Mouse (Mus musculus): ENCODE measurements around the gene Gm7073. TPM values are rescaled to one million over a fixed set of nuclear protein-coding genes. Genes with fewer than 3 reads are reported as not detected.

Gm7073 gene
- total and polyA plus RNA-seq, 3 experiments = not detected

DNA sequence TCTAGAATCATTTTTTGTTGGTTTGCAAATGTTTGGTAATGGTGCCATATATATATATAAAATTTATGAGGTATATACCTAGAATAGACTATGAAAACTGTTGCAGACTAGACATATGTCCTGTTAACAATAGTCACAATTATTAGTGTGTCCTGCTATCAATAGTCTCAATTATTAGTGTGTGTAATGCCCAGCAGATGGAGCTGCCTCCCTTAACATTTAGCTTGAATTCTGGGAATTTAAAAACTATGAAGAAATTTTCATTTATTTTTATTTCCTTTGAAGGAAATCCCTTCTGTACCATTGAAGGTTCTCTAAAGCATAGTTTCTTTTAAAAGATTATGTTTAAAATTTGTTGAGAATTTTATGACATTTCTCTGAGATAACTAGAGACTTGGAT, 43.7 kb downstream of the Gm7073 start:
- no peak for DNase-seq
- no peaks in the 10 kb centered on the region for H3K36me3 ChIP-seq (ENCODE audit: control insufficient read depth, insufficient read depth, low read length)
- H3K79me2 ChIP-seq (replicated peaks; ENCODE audit: control insufficient read depth, insufficient read depth, low read length) = no peaks in the 10 kb centered on the region
- intact Hi-C loops (cut with DNase I) = no loop called here
- no peaks in the 10 kb centered on the region for H3K4me1 ChIP-seq (ENCODE audit: control insufficient read depth, insufficient read depth, low read length)
- no peaks in the 10 kb centered on the region for H3K27me3 ChIP-seq (ENCODE audit: control insufficient read depth, insufficient read depth, low read length)
- TF ChIP-seq CTCF (IDR thresholded peaks at IDR 0.05) (peak; percentile 47), EP300 (IDR thresholded peaks at IDR 0.05; ENCODE audit: insufficient read depth, low read depth, low read length) (no peak)
- no peak overlapping the region for H3K27ac ChIP-seq
- H3K4me3 ChIP-seq = no peak overlapping the region
- H3K9ac ChIP-seq (ENCODE audit: low read depth, low read length) = no peak overlapping the region

DNA sequence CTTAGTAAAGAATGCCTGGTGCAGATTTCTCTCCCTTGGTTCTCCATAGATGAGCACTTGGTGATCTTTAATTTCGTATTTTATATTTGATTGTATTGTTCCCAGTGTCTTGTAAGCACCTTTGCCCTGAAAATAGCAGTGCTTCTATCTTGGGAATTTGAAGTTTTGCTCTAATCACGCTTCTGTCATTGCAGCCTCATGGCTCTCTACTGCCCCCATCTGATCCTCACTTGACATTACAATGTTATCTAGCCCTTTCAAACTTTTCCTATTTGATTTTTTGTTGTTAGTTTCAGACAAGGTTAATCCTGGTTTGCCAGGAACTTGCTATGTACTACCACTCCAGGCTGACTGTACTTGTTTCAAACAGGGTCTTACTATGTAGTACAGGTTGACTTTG, 75.3 kb downstream of the Gm7073 start:
- Histone ChIP-seq H3K79me2 (replicated peaks; ENCODE audit: control insufficient read depth, insufficient read depth, low read length) (no peaks in the 10 kb centered on the region), H3K4me3 (no peak overlapping the region), H3K4me1 (ENCODE audit: control insufficient read depth, insufficient read depth, low read length) (no peaks in the 10 kb centered on the region), H3K9ac (ENCODE audit: low read depth, low read length) (no peak overlapping the region), H3K27me3 (ENCODE audit: control insufficient read depth, insufficient read depth, low read length) (no peaks in the 10 kb centered on the region), H3K36me3 (ENCODE audit: control insufficient read depth, insufficient read depth, low read length) (no peaks in the 10 kb centered on the region), H3K27ac (no peak overlapping the region)
- no peak for DNase-seq
- WGBS = 11% methylated on average over 2 of the region's 2 CpGs
- no peak for TF ChIP-seq POLR2A (IDR thresholded peaks at IDR 0.05; ENCODE audit: insufficient read depth, low read depth, low read length)
- peak; percentile 73 for TF ChIP-seq CTCF (IDR thresholded peaks at IDR 0.05)
- intact Hi-C loops (cut with DNase I) = loop anchor here (5.0 kb wide), 1 partner anchor 451 kb away; no protein-coding TSS in a partner anchor

DNA sequence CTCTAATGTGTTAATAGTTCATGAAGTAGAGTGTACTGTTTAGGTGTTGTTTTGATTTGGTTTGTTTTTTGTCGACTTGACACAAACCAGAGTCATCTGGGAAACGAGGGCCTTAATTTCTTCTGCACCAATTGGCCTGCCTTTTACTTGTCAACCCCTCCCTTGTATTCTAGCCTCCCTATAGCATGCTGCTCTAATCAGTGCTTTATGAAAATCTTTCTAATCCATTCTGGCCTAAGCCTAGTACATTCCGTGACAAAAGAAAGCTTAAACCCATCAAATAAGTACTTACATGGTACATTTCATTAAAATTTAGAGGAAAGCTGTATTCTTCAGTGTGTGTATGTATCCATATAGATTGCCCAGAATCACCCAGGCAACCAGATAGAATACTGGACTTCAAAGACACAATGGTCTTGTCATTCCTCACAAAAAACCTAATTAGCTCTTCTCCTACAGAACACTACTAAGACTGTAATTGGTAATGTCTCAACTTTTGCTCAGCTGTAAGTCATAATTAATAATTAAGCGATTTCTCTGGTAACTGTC, 124.4 kb downstream of the Gm7073 start:
- Histone ChIP-seq H3K36me3 (ENCODE audit: control insufficient read depth, insufficient read depth, low read length) (no peaks in the 10 kb centered on the region), H3K27ac (no peak overlapping the region), H3K9ac (ENCODE audit: low read depth, low read length) (no peak overlapping the region), H3K4me1 (ENCODE audit: control insufficient read depth, insufficient read depth, low read length) (no peaks in the 10 kb centered on the region), H3K27me3 (ENCODE audit: control insufficient read depth, insufficient read depth, low read length) (no peaks in the 10 kb centered on the region), H3K79me2 (replicated peaks; ENCODE audit: control insufficient read depth, insufficient read depth, low read length) (no peaks in the 10 kb centered on the region), H3K4me3 (no peak overlapping the region)
- WGBS = 60% methylated on average over 4 of the region's 4 CpGs
- no peak for DNase-seq
- intact Hi-C loops (cut with DNase I) = no loop called here
- TF ChIP-seq EP300 (IDR thresholded peaks at IDR 0.05; ENCODE audit: insufficient read depth, low read depth, low read length) (no peak), POLR2A (IDR thresholded peaks at IDR 0.05; ENCODE audit: insufficient read depth, low read depth, low read length) (no peak), CTCF (IDR thresholded peaks at IDR 0.05) (no peak)

- H3K27me3 ChIP-seq (ENCODE audit: control insufficient read depth, insufficient read depth, low read length) = no peaks in the 10 kb centered on the region
- 74% methylated on average over 4 of the region's 4 CpGs for WGBS
- TF ChIP-seq CTCF (IDR thresholded peaks at IDR 0.05) (no peak), POLR2A (IDR thresholded peaks at IDR 0.05; ENCODE audit: insufficient read depth, low read depth, low read length) (no peak), EP300 (IDR thresholded peaks at IDR 0.05; ENCODE audit: insufficient read depth, low read depth, low read length) (no peak)
- no peak overlapping the region for H3K4me3 ChIP-seq
- intact Hi-C loops (cut with DNase I) = loop anchor here (2.0 kb wide), 1 partner anchor 393 kb away; no protein-coding TSS in a partner anchor
- H3K9ac ChIP-seq (ENCODE audit: low read depth, low read length) = no peak overlapping the region
- H3K36me3 ChIP-seq (ENCODE audit: control insufficient read depth, insufficient read depth, low read length) = no peaks in the 10 kb centered on the region
- no peak overlapping the region for H3K27ac ChIP-seq
- H3K79me2 ChIP-seq (replicated peaks; ENCODE audit: control insufficient read depth, insufficient read depth, low read length) = 0 out of 2 replicates have a peak, but pooled peaks cover 1% of the 10 kb centered on the region
- H3K4me1 ChIP-seq (ENCODE audit: control insufficient read depth, insufficient read depth, low read length) = no peaks in the 10 kb centered on the region; the same call in 1 of the 2 replicates
- no peak for DNase-seq
Observed at GRCm38 (mm10) chrX:60405681-60406080, 133.4 kb downstream of the Gm7073 start.

DNA sequence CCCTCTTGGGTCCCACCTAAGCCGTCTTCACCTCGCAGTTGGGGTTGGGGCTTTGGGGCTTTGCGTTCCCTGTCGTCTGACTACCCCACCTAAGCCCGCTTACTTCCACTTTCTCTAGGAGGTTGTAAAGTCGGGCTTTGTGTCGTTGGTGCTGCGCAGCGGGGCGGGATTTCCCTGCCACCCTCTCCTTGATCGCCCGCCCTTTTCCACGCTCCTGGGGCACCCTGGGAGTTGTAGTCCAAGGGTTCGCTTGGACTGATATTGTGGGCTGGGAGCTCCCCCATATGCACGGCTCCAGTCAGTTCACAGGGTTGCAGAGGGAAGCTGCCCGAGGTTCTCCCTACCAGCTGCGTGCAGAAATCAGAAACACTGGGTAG, 134.4 kb downstream of the Gm7073 start:
- Histone ChIP-seq H3K4me1 (ENCODE audit: control insufficient read depth, insufficient read depth, low read length) (no peaks in the 10 kb centered on the region; the same call in 1 of the 2 replicates), H3K79me2 (replicated peaks; ENCODE audit: control insufficient read depth, insufficient read depth, low read length) (0 out of 2 replicates have a peak, but pooled peaks cover 1% of the 10 kb centered on the region), H3K9ac (ENCODE audit: low read depth, low read length) (peak overlapping the region; percentile 94), H3K27me3 (ENCODE audit: control insufficient read depth, insufficient read depth, low read length) (no peaks in the 10 kb centered on the region), H3K4me3 (peak overlapping the region; percentile 69), H3K36me3 (ENCODE audit: control insufficient read depth, insufficient read depth, low read length) (no peaks in the 10 kb centered on the region), H3K27ac (peak overlapping the region; percentile 96)
- intact Hi-C loops (cut with DNase I) = loop anchor here (2.0 to 5.0 kb wide), 2 partner anchors 157 to 392 kb away; no protein-coding TSS in a partner anchor
- WGBS = 8% methylated on average over 17 of the region's 17 CpGs
- TF ChIP-seq EP300 (IDR thresholded peaks at IDR 0.05; ENCODE audit: insufficient read depth, low read depth, low read length) (peak; percentile 51; the same call in 1 of the 2 replicates), CTCF (IDR thresholded peaks at IDR 0.05) (peak; percentile 78), POLR2A (IDR thresholded peaks at IDR 0.05; ENCODE audit: insufficient read depth, low read depth, low read length) (peak; percentile 89)
- peak; percentile 87 to 91 for DNase-seq
